Mouse (Mus musculus) lung, adult 2 months (tissue): ENCODE results near the gene Klhl20.

Source experiments
- CTCF ChIP-seq: fragments of 200-500 bp; IDR thresholded peaks from 2 replicates; pipeline ENCODE4 v1.5.1; 2011; ENCODE audit warnings: mild to moderate bottlenecking, low read length, control low read depth; ENCODE audit not compliant: insufficient read depth
- POLR2A ChIP-seq: fragments of 200-500 bp; IDR thresholded peaks from 2 replicates; pipeline ENCODE4 v1.6.1; 2011; ENCODE audit warnings: low read depth, mild to moderate bottlenecking, control low read depth, low read length, borderline replicate concordance; ENCODE audit errors: extremely low read depth

GRCm38 (mm10) chr1:161122661-161123418 is 8.5 kb downstream of the Klhl20 start:
- TF ChIP-seq CTCF: no peak
- TF ChIP-seq POLR2A: no peak
